Mouse (Mus musculus) stomach, embryonic 15.5 days (tissue): ENCODE data around the gene Ppp1r14d. TPM values are rescaled to one million over a fixed set of nuclear protein-coding genes. Genes with fewer than 3 reads are reported as not detected.

ENCODE experiments used
- ATAC-seq: fragments of 200-750 bp; cut with Nextera tagmentation; 2 replicates; pipeline ENCODE4 v1.8.0; 2017; ENCODE audit warnings: low read depth, moderate number of reproducible peaks, moderate TSS enrichment; ENCODE audit not compliant: insufficient read depth, low FRiP score
- H3K27ac ChIP-seq: fragments of 300-500 bp; sonication (generic); 2 replicates; pipeline ENCODE4 v1.5.1; 2015; ENCODE audit warnings: mild to moderate bottlenecking, inconsistent platforms
- H3K27me3 ChIP-seq: fragments of 300-500 bp; sonication (generic); replicated peaks from 2 replicates; pipeline ENCODE4 v1.6.1; 2015; ENCODE audit warnings: inconsistent platforms
- H3K36me3 ChIP-seq: fragments of 300-500 bp; sonication (generic); 2 replicates; pipeline ENCODE4 v1.6.1; 2015; ENCODE audit warnings: inconsistent platforms
- H3K4me1 ChIP-seq: fragments of 300-500 bp; sonication (generic); 2 replicates; pipeline ENCODE4 v1.6.1; 2015; ENCODE audit warnings: inconsistent platforms
- H3K4me2 ChIP-seq: fragments of 300-500 bp; sonication (generic); 2 replicates; pipeline ENCODE4 v1.6.1; 2015; ENCODE audit warnings: mild to moderate bottlenecking, inconsistent platforms
- H3K4me3 ChIP-seq: fragments of 300-500 bp; sonication (generic); replicated peaks from 2 replicates; pipeline ENCODE4 v1.5.1; 2015; ENCODE audit warnings: inconsistent platforms
- H3K9ac ChIP-seq: fragments of 300-500 bp; sonication (generic); 2 replicates; pipeline ENCODE4 v1.6.1; 2015; ENCODE audit warnings: inconsistent platforms
- H3K9me3 ChIP-seq: fragments of 300-500 bp; sonication (generic); 2 replicates; pipeline ENCODE4 v1.6.1; 2016; ENCODE audit warnings: inconsistent platforms
- WGBS: fragments of 180-500 bp; shearing (Covaris S2); methylation state at CpG from one replicate; pipeline ENCODE4 v1.1.7; 2015; 5-methylcytosine and 5-hydroxymethylcytosine counted together
- polyA plus RNA-seq: library from polyadenylated mRNA; unstranded; fragments of >200 nt; fragmentation: Nextera tagmentation; extraction: Ambion mirVana; gene quantifications from 2 replicates; pipeline ENCODE4 v1.2.1, GENCODE M21; 2015

Gene Ppp1r14d
- polyA plus RNA-seq, 1 experiment from 2014 or later = 3.0 TPM

- peak overlapping the region; percentile 87 for H3K27ac ChIP-seq
- H3K4me1 ChIP-seq = peaks cover 12% of the 10 kb centered on the region; the same call in 1 of the 2 replicates
- 6% methylated on average over 25 of the region's 25 CpGs for WGBS
- H3K9me3 ChIP-seq = no peaks in the 10 kb centered on the region
- H3K4me2 ChIP-seq = peak overlapping the region; percentile 83
- H3K9ac ChIP-seq = peak overlapping the region; percentile 54; the same call in 1 of the 2 replicates
- H3K27me3 ChIP-seq = peaks cover 30% of the 10 kb centered on the region
- peak; percentile 32 for ATAC-seq
- H3K36me3 ChIP-seq = no peaks in the 10 kb centered on the region
- peak overlapping the region; percentile 55 for H3K4me3 ChIP-seq
Observed at GRCm38 (mm10) chr2:119236682-119237209, 7.0 kb upstream of the Ppp1r14d start.

GRCm38 (mm10) chr2:119209176-119209507, 20.6 kb downstream of the Ppp1r14d start:
- H3K36me3 ChIP-seq = peaks cover 18% of the 10 kb centered on the region
- H3K27me3 ChIP-seq = no peaks in the 10 kb centered on the region
- H3K9ac ChIP-seq = peak overlapping the region; percentile 83
- peak overlapping the region; percentile 80 for H3K4me3 ChIP-seq
- peaks cover 6% of the 10 kb centered on the region; the same call in 1 of the 2 replicates for H3K4me1 ChIP-seq
- H3K9me3 ChIP-seq = no peaks in the 10 kb centered on the region
- WGBS = 0% methylated on average over 13 of the region's 13 CpGs
- peak overlapping the region; percentile 65 for H3K27ac ChIP-seq
- no peak; the same call in 1 of the 2 replicates for ATAC-seq
- peak overlapping the region; percentile 58 for H3K4me2 ChIP-seq

GRCm38 (mm10) chr2:119208344-119209175, 21.1 kb downstream of the Ppp1r14d start, which contains the start of the genes Zfyve19 and Dnajc17:
TSS of gene Zfyve19 (plus strand) at chr2:119208617.
TSS of gene Dnajc17 (minus strand) at chr2:119208795.
- Histone ChIP-seq H3K9me3 (no peaks in the 10 kb centered on the region), H3K4me3 (peak within 1 kb of the TSS; percentile 80), H3K4me2 (peak within 1 kb of the TSS; percentile 66), H3K4me1 (peaks cover 6% of the 10 kb centered on the region; the same call in 1 of the 2 replicates), H3K36me3 (peaks cover 18% of the 10 kb centered on the region), H3K27me3 (no peaks in the 10 kb centered on the region), H3K27ac (peak within 1 kb of the TSS; percentile 86), H3K9ac (peak within 1 kb of the TSS; percentile 83)
- under 1% methylated on average over 51 of the region's 51 CpGs for WGBS
- ATAC-seq = peak; percentile 97

GRCm38 (mm10) chr2:119207961-119208343, 21.8 kb downstream of the Ppp1r14d start:
- Histone ChIP-seq H3K27me3 (no peaks in the 10 kb centered on the region), H3K4me1 (peaks cover 8% of the 10 kb centered on the region), H3K9me3 (no peaks in the 10 kb centered on the region), H3K9ac (peak overlapping the region; percentile 27; the same call in 1 of the 2 replicates), H3K4me2 (peak overlapping the region; percentile 66), H3K27ac (peak overlapping the region; percentile 86), H3K36me3 (peaks cover 18% of the 10 kb centered on the region), H3K4me3 (peak overlapping the region; percentile 80)
- ATAC-seq = no peak
- WGBS = 13% methylated on average over 6 of the region's 6 CpGs

GRCm38 (mm10) chr2:119203871-119204460, 25.7 kb downstream of the Ppp1r14d start:
- WGBS = 71% methylated on average over 4 of the region's 4 CpGs
- peaks cover 6% of the 10 kb centered on the region; the same call in 1 of the 2 replicates for H3K4me1 ChIP-seq
- no peak overlapping the region for H3K27ac ChIP-seq
- no peaks in the 10 kb centered on the region for H3K27me3 ChIP-seq
- no peaks in the 10 kb centered on the region for H3K36me3 ChIP-seq
- ATAC-seq = no peak
- no peak overlapping the region for H3K4me2 ChIP-seq
- no peak overlapping the region for H3K4me3 ChIP-seq
- H3K9ac ChIP-seq = no peak overlapping the region
- no peaks in the 10 kb centered on the region for H3K9me3 ChIP-seq

- Histone ChIP-seq H3K27me3 (no peaks in the 10 kb centered on the region), H3K4me3 (no peak overlapping the region), H3K4me1 (peaks cover 9% of the 10 kb centered on the region; the same call in 1 of the 2 replicates), H3K27ac (no peak overlapping the region), H3K4me2 (no peak overlapping the region), H3K9me3 (no peaks in the 10 kb centered on the region), H3K36me3 (no peaks in the 10 kb centered on the region), H3K9ac (no peak overlapping the region)
- 0 out of 2 replicates have a peak, but pooled peaks have one; percentile 31 for ATAC-seq
- WGBS = 30% methylated on average over 5 of the region's 5 CpGs
Observed at GRCm38 (mm10) chr2:119202914-119203453, 26.7 kb downstream of the Ppp1r14d start.

GRCm38 (mm10) chr2:119198934-119199333, 30.8 kb downstream of the Ppp1r14d start:
- no peak overlapping the region for H3K4me2 ChIP-seq
- H3K27me3 ChIP-seq = no peaks in the 10 kb centered on the region
- H3K27ac ChIP-seq = no peak overlapping the region
- H3K9me3 ChIP-seq = no peaks in the 10 kb centered on the region
- H3K4me1 ChIP-seq = peaks cover 9% of the 10 kb centered on the region; the same call in 1 of the 2 replicates
- H3K36me3 ChIP-seq = no peaks in the 10 kb centered on the region
- no peak overlapping the region for H3K4me3 ChIP-seq
- 69% methylated on average over 3 of the region's 3 CpGs for WGBS
- H3K9ac ChIP-seq = no peak overlapping the region
- no peak for ATAC-seq

GRCm38 (mm10) chr2:119198049-119198448, 31.7 kb downstream of the Ppp1r14d start:
- H3K9ac ChIP-seq = no peak overlapping the region
- H3K4me1 ChIP-seq = peaks cover 7% of the 10 kb centered on the region; the same call in 1 of the 2 replicates
- H3K4me3 ChIP-seq = no peak overlapping the region
- no peaks in the 10 kb centered on the region for H3K36me3 ChIP-seq
- no peak overlapping the region for H3K27ac ChIP-seq
- H3K4me2 ChIP-seq = no peak overlapping the region
- WGBS = 42% methylated on average over 1 of the region's 1 CpGs
- no peaks in the 10 kb centered on the region for H3K27me3 ChIP-seq
- no peaks in the 10 kb centered on the region for H3K9me3 ChIP-seq
- ATAC-seq = no peak

GRCm38 (mm10) chr2:119197493-119197892, 32.2 kb downstream of the Ppp1r14d start:
- Histone ChIP-seq H3K9me3 (no peaks in the 10 kb centered on the region), H3K27me3 (no peaks in the 10 kb centered on the region), H3K27ac (no peak overlapping the region), H3K4me1 (0 out of 2 replicates have a peak, but pooled peaks cover 2% of the 10 kb centered on the region), H3K4me3 (no peak overlapping the region), H3K4me2 (no peak overlapping the region), H3K36me3 (no peaks in the 10 kb centered on the region), H3K9ac (no peak overlapping the region)
- WGBS = 62% methylated on average over 1 of the region's 1 CpGs
- ATAC-seq = no peak

- Histone ChIP-seq H3K9ac (no peak overlapping the region), H3K27me3 (no peaks in the 10 kb centered on the region), H3K4me2 (no peak overlapping the region), H3K4me3 (no peak overlapping the region), H3K27ac (no peak overlapping the region), H3K9me3 (no peaks in the 10 kb centered on the region), H3K4me1 (0 out of 2 replicates have a peak, but pooled peaks cover 2% of the 10 kb centered on the region), H3K36me3 (no peaks in the 10 kb centered on the region)
- ATAC-seq = no peak
- WGBS = 56% methylated on average over 4 of the region's 4 CpGs
Observed at GRCm38 (mm10) chr2:119196316-119197108, 33.2 kb downstream of the Ppp1r14d start.

- no peak overlapping the region for H3K4me3 ChIP-seq
- no peaks in the 10 kb centered on the region for H3K27me3 ChIP-seq
- H3K4me2 ChIP-seq = no peak overlapping the region
- ATAC-seq = no peak
- no peak overlapping the region for H3K9ac ChIP-seq
- no peak overlapping the region for H3K27ac ChIP-seq
- no peaks in the 10 kb centered on the region for H3K36me3 ChIP-seq
- WGBS = 83% methylated on average over 5 of the region's 5 CpGs
- H3K9me3 ChIP-seq = no peaks in the 10 kb centered on the region
- 0 out of 2 replicates have a peak, but pooled peaks cover 2% of the 10 kb centered on the region for H3K4me1 ChIP-seq
Observed at GRCm38 (mm10) chr2:119194140-119194539, 35.6 kb downstream of the Ppp1r14d start.
